Mouse (Mus musculus): ENCODE measurements around the gene Zfand5. TPM values are rescaled to one million over a fixed set of nuclear protein-coding genes. Genes with fewer than 3 reads are reported as not detected.
"Not testable (repeated sequence)": the region's sequence is repeated elsewhere in the genome, so short reads cannot be mapped to it uniquely, and the experiment has no call there.

The Zfand5 gene
- polyA plus RNA-seq, 1 experiment from 2014 or later = 182 TPM

GRCm38 (mm10) chr19:21274714-21275113, 2.6 kb downstream of the Zfand5 start:
- Histone ChIP-seq H3K4me2 (replicated peaks) (peak overlapping the region; percentile 80), H3K27me3 (no peaks in the 10 kb centered on the region), H3K27ac (replicated peaks) (no peak overlapping the region), H3K9me3 (no peaks in the 10 kb centered on the region), H3K4me1 (peaks cover 19% of the 10 kb centered on the region), H3K9ac (replicated peaks) (peak overlapping the region; percentile 65), H3K4me3 (peak overlapping the region; percentile 98), H3K36me3 (peaks cover 17% of the 10 kb centered on the region)
- no peak for ATAC-seq (ENCODE audit: low FRiP score, low read depth)
- 31% methylated on average over 3 of the region's 3 CpGs for WGBS

- peaks cover 27% of the 10 kb centered on the region for H3K36me3 ChIP-seq
Observed at GRCm38 (mm10) chr19:21276317-21276716, 4.2 kb downstream of the Zfand5 start.

GRCm38 (mm10) chr19:21286421-21287097, 14.5 kb downstream of the Zfand5 start:
- 80% methylated on average over 3 of the region's 3 CpGs for WGBS
- H3K36me3 ChIP-seq = peaks cover 29% of the 10 kb centered on the region
- peaks cover 5% of the 10 kb centered on the region; the same call in 1 of the 2 replicates for H3K9me3 ChIP-seq
- H3K4me3 ChIP-seq = no peak overlapping the region
- no peak overlapping the region for H3K27ac ChIP-seq (replicated peaks)
- no peaks in the 10 kb centered on the region for H3K4me1 ChIP-seq
- H3K4me2 ChIP-seq (replicated peaks) = no peak overlapping the region
- H3K27me3 ChIP-seq = no peaks in the 10 kb centered on the region
- H3K9ac ChIP-seq (replicated peaks) = no peak overlapping the region
- no peak for ATAC-seq (ENCODE audit: low FRiP score, low read depth)

More at GRCm38 (mm10) chr19:21276317-21276716, 4.2 kb downstream of the Zfand5 start:
- H3K4me1 ChIP-seq = peaks cover 14% of the 10 kb centered on the region
- H3K4me3 ChIP-seq = no peak overlapping the region
- H3K9me3 ChIP-seq = no peaks in the 10 kb centered on the region
- no peaks in the 10 kb centered on the region for H3K27me3 ChIP-seq
- H3K9ac ChIP-seq (replicated peaks) = no peak overlapping the region
- ATAC-seq (ENCODE audit: low FRiP score, low read depth) = no peak
- no peak overlapping the region for H3K4me2 ChIP-seq (replicated peaks)
- H3K27ac ChIP-seq (replicated peaks) = no peak overlapping the region

- Histone ChIP-seq H3K9ac (replicated peaks) (no peak overlapping the region), H3K36me3 (no peaks in the 10 kb centered on the region), H3K4me1 (no peaks in the 10 kb centered on the region), H3K9me3 (no peaks in the 10 kb centered on the region), H3K27ac (replicated peaks) (no peak overlapping the region), H3K27me3 (no peaks in the 10 kb centered on the region), H3K4me2 (replicated peaks) (no peak overlapping the region), H3K4me3 (no peak overlapping the region)
- WGBS = 93% methylated on average over 4 of the region's 4 CpGs
- no peak for ATAC-seq (ENCODE audit: low FRiP score, low read depth)
Observed at GRCm38 (mm10) chr19:21297411-21297810, 25.3 kb downstream of the Zfand5 start.

GRCm38 (mm10) chr19:21301787-21302186, 29.7 kb downstream of the Zfand5 start:
- Histone ChIP-seq H3K27me3 (no peaks in the 10 kb centered on the region), H3K36me3 (no peaks in the 10 kb centered on the region), H3K4me2 (replicated peaks) (no peak overlapping the region), H3K27ac (replicated peaks) (no peak overlapping the region), H3K9me3 (no peaks in the 10 kb centered on the region), H3K4me1 (no peaks in the 10 kb centered on the region), H3K9ac (replicated peaks) (no peak overlapping the region), H3K4me3 (no peak overlapping the region)
- WGBS = 56% methylated on average over 3 of the region's 3 CpGs
- no peak for ATAC-seq (ENCODE audit: low FRiP score, low read depth)

GRCm38 (mm10) chr19:21307755-21308154, 35.7 kb downstream of the Zfand5 start:
- no peaks in the 10 kb centered on the region for H3K36me3 ChIP-seq
- WGBS = 94% methylated on average over 3 of the region's 3 CpGs
- H3K4me3 ChIP-seq = no peak overlapping the region

GRCm38 (mm10) chr19:21310364-21310763, 38.3 kb downstream of the Zfand5 start:
- not testable (repeated sequence) for H3K4me2 ChIP-seq (replicated peaks); H3K27ac ChIP-seq (replicated peaks); H3K27me3 ChIP-seq; H3K4me3 ChIP-seq; H3K9me3 ChIP-seq; ATAC-seq (ENCODE audit: low FRiP score, low read depth); H3K36me3 ChIP-seq; H3K9ac ChIP-seq (replicated peaks); H3K4me1 ChIP-seq
- 91% methylated on average over 5 of the region's 5 CpGs for WGBS

More at GRCm38 (mm10) chr19:21307755-21308154, 35.7 kb downstream of the Zfand5 start:
- no peaks in the 10 kb centered on the region for H3K27me3 ChIP-seq
- no peaks in the 10 kb centered on the region for H3K4me1 ChIP-seq
- H3K27ac ChIP-seq (replicated peaks) = no peak overlapping the region
- no peak overlapping the region for H3K9ac ChIP-seq (replicated peaks)
- no peak overlapping the region for H3K4me2 ChIP-seq (replicated peaks)
- H3K9me3 ChIP-seq = no peaks in the 10 kb centered on the region
- ATAC-seq (ENCODE audit: low FRiP score, low read depth) = no peak

GRCm38 (mm10) chr19:21315701-21316100, 43.6 kb downstream of the Zfand5 start:
- Histone ChIP-seq H3K4me1 (no peaks in the 10 kb centered on the region), H3K36me3 (no peaks in the 10 kb centered on the region), H3K4me2 (replicated peaks) (no peak overlapping the region), H3K27ac (replicated peaks) (no peak overlapping the region), H3K4me3 (no peak overlapping the region), H3K9ac (replicated peaks) (no peak overlapping the region), H3K9me3 (no peaks in the 10 kb centered on the region), H3K27me3 (no peaks in the 10 kb centered on the region)
- WGBS = 82% methylated on average over 3 of the region's 3 CpGs
- no peak for ATAC-seq (ENCODE audit: low FRiP score, low read depth)

- no peaks in the 10 kb centered on the region for H3K27me3 ChIP-seq
- no peak overlapping the region for H3K9ac ChIP-seq (replicated peaks)
- H3K9me3 ChIP-seq = no peaks in the 10 kb centered on the region
- no peak overlapping the region for H3K27ac ChIP-seq (replicated peaks)
- no peak overlapping the region for H3K4me3 ChIP-seq
- no peaks in the 10 kb centered on the region for H3K36me3 ChIP-seq
- 93% methylated on average over 1 of the region's 1 CpGs for WGBS
- H3K4me1 ChIP-seq = no peaks in the 10 kb centered on the region
- no peak overlapping the region for H3K4me2 ChIP-seq (replicated peaks)
- no peak for ATAC-seq (ENCODE audit: low FRiP score, low read depth)
Observed at GRCm38 (mm10) chr19:21319618-21320017, 47.5 kb downstream of the Zfand5 start.

GRCm38 (mm10) chr19:21325333-21325732, 53.3 kb downstream of the Zfand5 start:
- Histone ChIP-seq H3K9me3 (no peaks in the 10 kb centered on the region), H3K9ac (replicated peaks) (no peak overlapping the region), H3K4me1 (no peaks in the 10 kb centered on the region), H3K27ac (replicated peaks) (no peak overlapping the region), H3K36me3 (no peaks in the 10 kb centered on the region), H3K27me3 (no peaks in the 10 kb centered on the region), H3K4me2 (replicated peaks) (no peak overlapping the region), H3K4me3 (no peak overlapping the region)
- ATAC-seq (ENCODE audit: low FRiP score, low read depth) = no peak
- 88% methylated on average over 3 of the region's 3 CpGs for WGBS

GRCm38 (mm10) chr19:21328951-21329350, 56.9 kb downstream of the Zfand5 start:
- Histone ChIP-seq H3K9me3 (no peaks in the 10 kb centered on the region), H3K4me1 (no peaks in the 10 kb centered on the region), H3K9ac (replicated peaks) (no peak overlapping the region), H3K4me2 (replicated peaks) (no peak overlapping the region), H3K27ac (replicated peaks) (no peak overlapping the region), H3K27me3 (no peaks in the 10 kb centered on the region), H3K4me3 (no peak overlapping the region), H3K36me3 (no peaks in the 10 kb centered on the region)
- 68% methylated on average over 9 of the region's 9 CpGs for WGBS
- no peak for ATAC-seq (ENCODE audit: low FRiP score, low read depth)

- H3K4me3 ChIP-seq = no peak overlapping the region
- H3K9me3 ChIP-seq = no peaks in the 10 kb centered on the region
- H3K27me3 ChIP-seq = no peaks in the 10 kb centered on the region
- no peak overlapping the region for H3K27ac ChIP-seq (replicated peaks)
- H3K4me1 ChIP-seq = no peaks in the 10 kb centered on the region
- H3K9ac ChIP-seq (replicated peaks) = no peak overlapping the region
- H3K4me2 ChIP-seq (replicated peaks) = no peak overlapping the region
- no peaks in the 10 kb centered on the region for H3K36me3 ChIP-seq
- ATAC-seq (ENCODE audit: low FRiP score, low read depth) = no peak
- 80% methylated on average over 5 of the region's 5 CpGs for WGBS
Observed at GRCm38 (mm10) chr19:21329770-21330169, 57.7 kb downstream of the Zfand5 start.
